Mouse (Mus musculus) midbrain, postnatal 0 days (tissue): ENCODE measurements around the gene Gab1. TPM values are rescaled to one million over a fixed set of nuclear protein-coding genes. Genes with fewer than 3 reads are reported as not detected.

Experiments
- ATAC-seq: fragments of 200-750 bp; cut with Nextera tagmentation; 2 replicates; pipeline ENCODE4 v1.8.0; 2017; ENCODE audit warnings: moderate number of reproducible peaks, mild to moderate bottlenecking, moderate TSS enrichment, moderate library complexity; ENCODE audit not compliant: low FRiP score
- DNase-seq: peaks from one replicate; pipeline ENCODE4 v3.0.0-alpha.2; 2015; ENCODE audit warnings: low spot score
- H3K27ac ChIP-seq: fragments of 300-500 bp; sonication (generic); 2 replicates; pipeline ENCODE4 v1.5.1; 2014; ENCODE audit warnings: low read depth, mild to moderate bottlenecking, low read length, mixed read lengths
- H3K27me3 ChIP-seq: fragments of 300-500 bp; sonication (generic); 2 replicates; pipeline ENCODE4 v1.6.1; 2014; ENCODE audit warnings: low read length, control low read depth, mixed read lengths; ENCODE audit not compliant: insufficient read depth
- H3K36me3 ChIP-seq: fragments of 300-500 bp; sonication (generic); 2 replicates; pipeline ENCODE4 v1.6.1; 2014; ENCODE audit warnings: low read length, control low read depth, mixed read lengths; ENCODE audit not compliant: insufficient read depth
- H3K4me1 ChIP-seq: fragments of 300-500 bp; sonication (generic); 2 replicates; pipeline ENCODE4 v1.6.1; 2014; ENCODE audit warnings: mild to moderate bottlenecking, control low read depth, antibody characterized with exemption, low read length, mixed read lengths; ENCODE audit not compliant: insufficient read depth
- H3K4me2 ChIP-seq: fragments of 300-500 bp; sonication (generic); 2 replicates; pipeline ENCODE4 v1.6.1; 2014; ENCODE audit warnings: low read depth, mild to moderate bottlenecking, low read length, mixed read lengths; ENCODE audit not compliant: poor library complexity, severe bottlenecking
- H3K4me3 ChIP-seq: fragments of 300-500 bp; sonication (generic); 2 replicates; pipeline ENCODE4 v1.5.1; 2014; ENCODE audit warnings: low read depth, mild to moderate bottlenecking, low read length, moderate library complexity
- H3K9ac ChIP-seq: fragments of 300-500 bp; sonication (generic); replicated peaks from 2 replicates; pipeline ENCODE4 v1.6.1; 2014; ENCODE audit warnings: mild to moderate bottlenecking, low read length, moderate library complexity, mixed read lengths; ENCODE audit not compliant: poor library complexity, severe bottlenecking
- H3K9me3 ChIP-seq: fragments of 300-500 bp; sonication (generic); 2 replicates; pipeline ENCODE4 v1.6.1; 2016; ENCODE audit warnings: low read length, control low read depth
- CTCF ChIP-seq: IDR thresholded peaks from 2 replicates; pipeline ENCODE4 v1.5.1; 2016; ENCODE audit warnings: antibody characterized with exemption, mild to moderate bottlenecking
- WGBS: fragments of 180-500 bp; shearing (Covaris S2); extraction: QIAGEN DNeasy Blood & Tissue Kit; methylation state at CpG from one replicate; pipeline ENCODE4 v1.1.7; 2014; 5-methylcytosine and 5-hydroxymethylcytosine counted together
- polyA plus RNA-seq: library from polyadenylated mRNA; unstranded; fragments of >200 nt; fragmentation: Nextera tagmentation; extraction: Ambion mirVana; gene quantifications from 2 replicates; pipeline ENCODE4 v1.2.1, GENCODE M21; 2015
- total RNA-seq: library from RNA; depleted of rRNA; stranded (reverse); fragments of >200 nt; gene quantifications from 2 replicates; pipeline ENCODE4 v1.2.3, GENCODE M21; 2014

Gab1 gene
- total and polyA plus RNA-seq, 2 experiments from 2014 or later = 8.7 to 20.5 TPM

GRCm38 (mm10) chr8:80792214-80792613 lies 88.1 kb downstream of the Gab1 start:
- Histone ChIP-seq H3K27ac (no peak overlapping the region), H3K4me2 (no peak overlapping the region), H3K9me3 (no peaks in the 10 kb centered on the region), H3K36me3 (no peaks in the 10 kb centered on the region), H3K4me1 (no peaks in the 10 kb centered on the region), H3K9ac (no peak overlapping the region), H3K4me3 (no peak overlapping the region), H3K27me3 (no peaks in the 10 kb centered on the region)
- DNase-seq = no peak
- peak; percentile 23 for TF ChIP-seq CTCF
- ATAC-seq = no peak
- WGBS = 87% methylated on average over 5 of the region's 5 CpGs

GRCm38 (mm10) chr8:80789324-80789723 lies 91.0 kb downstream of the Gab1 start:
- Histone ChIP-seq H3K9me3 (no peaks in the 10 kb centered on the region), H3K9ac (no peak overlapping the region), H3K27me3 (no peaks in the 10 kb centered on the region), H3K4me3 (no peak overlapping the region), H3K4me2 (no peak overlapping the region), H3K4me1 (no peaks in the 10 kb centered on the region), H3K36me3 (0 out of 2 replicates have a peak, but pooled peaks cover 3% of the 10 kb centered on the region), H3K27ac (no peak overlapping the region)
- TF ChIP-seq CTCF = no peak
- ATAC-seq (no peak), DNase-seq (no peak)
- 92% methylated on average over 6 of the region's 6 CpGs for WGBS

GRCm38 (mm10) chr8:80784559-80784958 lies 95.8 kb downstream of the Gab1 start:
- no peak for TF ChIP-seq CTCF

GRCm38 (mm10) chr8:80783271-80783670 lies 97.0 kb downstream of the Gab1 start:
- Histone ChIP-seq H3K4me3 (no peak overlapping the region), H3K4me2 (no peak overlapping the region), H3K9me3 (no peaks in the 10 kb centered on the region), H3K36me3 (0 out of 2 replicates have a peak, but pooled peaks cover 3% of the 10 kb centered on the region), H3K27me3 (no peaks in the 10 kb centered on the region), H3K4me1 (no peaks in the 10 kb centered on the region), H3K9ac (no peak overlapping the region), H3K27ac (no peak overlapping the region)
- ATAC-seq (no peak), DNase-seq (no peak)
- no peak for TF ChIP-seq CTCF
- WGBS = 98% methylated on average over 4 of the region's 4 CpGs

More at GRCm38 (mm10) chr8:80784559-80784958, 95.8 kb downstream of the Gab1 start:
- H3K9me3 ChIP-seq = no peaks in the 10 kb centered on the region
- H3K9ac ChIP-seq = no peak overlapping the region
- DNase-seq (no peak), ATAC-seq (no peak)
- no peak overlapping the region for H3K4me2 ChIP-seq
- 90% methylated on average over 9 of the region's 9 CpGs for WGBS
- 0 out of 2 replicates have a peak, but pooled peaks cover 3% of the 10 kb centered on the region for H3K36me3 ChIP-seq
- H3K4me1 ChIP-seq = no peaks in the 10 kb centered on the region
- H3K4me3 ChIP-seq = no peak overlapping the region
- no peak overlapping the region for H3K27ac ChIP-seq
- no peaks in the 10 kb centered on the region for H3K27me3 ChIP-seq

GRCm38 (mm10) chr8:80781338-80781737 lies 99.0 kb downstream of the Gab1 start:
- no peaks in the 10 kb centered on the region for H3K27me3 ChIP-seq
- 52% methylated on average over 10 of the region's 10 CpGs for WGBS
- no peak for TF ChIP-seq CTCF
- H3K4me1 ChIP-seq = no peaks in the 10 kb centered on the region
- no peaks in the 10 kb centered on the region for H3K9me3 ChIP-seq
- H3K4me3 ChIP-seq = no peak overlapping the region
- H3K4me2 ChIP-seq = no peak overlapping the region
- H3K27ac ChIP-seq = no peak overlapping the region
- no peak for ATAC-seq
- H3K36me3 ChIP-seq = 0 out of 2 replicates have a peak, but pooled peaks cover 3% of the 10 kb centered on the region
- DNase-seq = peak; percentile 55
- H3K9ac ChIP-seq = no peak overlapping the region

GRCm38 (mm10) chr8:80780271-80780670 lies 100.0 kb downstream of the Gab1 start:
- WGBS = 93% methylated on average over 4 of the region's 4 CpGs
- DNase-seq (no peak), ATAC-seq (no peak)
- no peak for TF ChIP-seq CTCF
- Histone ChIP-seq H3K27ac (no peak overlapping the region), H3K4me3 (no peak overlapping the region), H3K4me2 (no peak overlapping the region), H3K4me1 (no peaks in the 10 kb centered on the region), H3K9ac (no peak overlapping the region), H3K27me3 (no peaks in the 10 kb centered on the region), H3K36me3 (0 out of 2 replicates have a peak, but pooled peaks cover 3% of the 10 kb centered on the region), H3K9me3 (no peaks in the 10 kb centered on the region)
